Mouse (Mus musculus): ENCODE data around the gene Tsx.
"Not testable (repeated sequence)": the region's sequence is repeated elsewhere in the genome, so short reads cannot be mapped to it uniquely, and the experiment has no call there.

Tsx gene

DNA sequence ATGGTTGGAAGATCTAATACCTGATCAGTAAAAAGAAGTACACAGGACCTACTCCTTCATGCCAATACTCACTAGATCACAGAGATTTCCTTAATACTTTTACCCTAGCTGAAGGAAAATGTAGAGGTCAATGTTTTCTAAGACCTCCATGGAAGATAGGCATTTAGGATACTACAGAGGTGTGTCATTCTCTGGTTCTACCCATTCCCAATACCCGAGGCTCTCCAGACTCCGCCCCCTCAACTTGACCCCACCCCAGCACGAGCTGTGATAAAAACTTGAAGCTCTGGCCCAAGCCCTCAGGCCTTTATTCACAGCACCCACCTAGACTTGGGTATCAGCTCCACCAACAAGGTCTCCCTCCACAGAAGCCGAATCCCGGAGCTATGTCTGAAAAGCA is at the start of gene Tsx:
Gene Tsx, plus strand, starts transcription at position 301 of the 400 bp plus-strand sequence.
- in situ Hi-C loops (cut with MseI, MboI) = no loop called here

DNA sequence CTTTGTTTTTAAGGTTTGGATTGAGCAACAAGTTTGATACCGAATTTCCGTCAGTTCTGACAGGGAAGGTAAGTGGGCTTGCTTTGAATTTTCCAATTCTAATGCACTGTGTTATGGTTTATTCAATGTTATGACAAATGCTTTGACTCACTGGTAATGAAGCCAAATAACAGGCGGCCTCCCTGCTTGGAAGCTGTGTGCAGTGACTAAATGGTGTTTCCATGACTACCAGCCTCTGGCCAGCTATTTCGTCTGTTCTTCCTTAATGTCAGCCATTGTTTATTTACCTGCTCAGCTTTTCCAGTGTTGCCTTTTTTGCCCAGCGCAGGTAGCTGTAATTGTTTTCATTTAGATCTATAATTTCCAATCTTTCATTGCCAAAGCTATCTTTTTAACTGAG is 48.1 kb upstream of the Tsx start:
- in situ Hi-C loops (cut with MseI, MboI) = no loop called here

DNA sequence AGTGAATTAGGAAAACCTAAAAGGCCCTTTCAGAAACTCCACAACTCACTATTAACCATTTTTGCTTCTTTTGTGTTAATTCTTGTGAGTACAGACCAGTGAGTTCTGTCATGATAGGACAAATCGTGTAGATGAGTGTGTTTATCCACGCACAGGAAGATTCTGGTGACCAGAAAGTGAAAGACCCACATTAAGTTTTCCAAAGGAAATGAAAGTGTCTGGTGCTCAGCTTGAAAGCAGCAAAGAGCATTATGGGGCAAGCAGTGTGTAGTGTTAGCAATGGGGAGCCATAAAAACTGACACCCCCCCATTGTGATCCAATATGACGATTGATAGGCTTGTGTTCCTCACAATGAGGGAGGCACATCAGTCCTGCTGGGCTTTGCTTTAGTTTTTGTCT is 45.6 kb upstream of the Tsx start:
- in situ Hi-C loops (cut with MseI, MboI) = no loop called here

DNA sequence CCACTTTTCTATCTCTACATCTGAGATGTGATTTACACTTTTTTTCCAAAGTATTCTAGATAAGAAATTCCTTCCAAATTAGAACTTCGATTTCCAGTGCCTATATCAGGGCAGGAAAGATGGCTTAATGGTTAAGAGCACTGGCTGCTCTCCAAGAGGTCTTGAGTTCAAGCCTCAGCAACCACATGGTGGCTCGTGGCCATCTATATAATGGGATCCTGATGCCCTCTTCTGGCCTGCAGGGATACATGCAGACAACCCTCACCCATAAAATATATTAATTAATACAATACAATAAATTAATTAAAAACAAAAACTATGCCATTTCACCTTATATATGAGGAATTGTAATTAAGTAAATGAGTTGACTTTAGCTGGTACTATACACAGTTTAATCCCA is 43.0 kb upstream of the Tsx start:
- in situ Hi-C loops (cut with MseI, MboI) = loop anchor here (5.0 kb wide), 2 partner anchors 66 to 99 kb away; no protein-coding TSS in a partner anchor

DNA sequence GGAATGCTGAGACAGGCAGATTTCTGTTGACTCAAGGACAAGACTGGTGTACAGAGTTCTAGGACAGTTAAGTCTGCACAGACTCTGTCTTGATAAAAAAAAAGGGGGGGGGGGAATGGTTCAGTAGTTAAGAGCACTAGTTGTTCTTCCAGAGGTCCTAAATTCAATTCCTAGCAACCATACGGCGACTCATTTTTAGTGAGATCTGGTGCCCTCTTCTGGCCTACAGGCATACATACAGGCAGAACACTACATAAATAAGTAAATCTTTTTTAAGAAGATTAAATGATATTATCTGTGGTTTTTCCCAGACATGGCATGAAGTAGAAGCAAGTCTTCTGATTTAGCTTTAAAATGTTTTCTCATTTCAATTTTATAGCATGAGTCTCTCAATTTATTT is 42.6 kb upstream of the Tsx start:
- in situ Hi-C loops (cut with MseI, MboI) = loop anchor here (5.0 kb wide), 2 partner anchors 66 to 99 kb away; no protein-coding TSS in a partner anchor

DNA sequence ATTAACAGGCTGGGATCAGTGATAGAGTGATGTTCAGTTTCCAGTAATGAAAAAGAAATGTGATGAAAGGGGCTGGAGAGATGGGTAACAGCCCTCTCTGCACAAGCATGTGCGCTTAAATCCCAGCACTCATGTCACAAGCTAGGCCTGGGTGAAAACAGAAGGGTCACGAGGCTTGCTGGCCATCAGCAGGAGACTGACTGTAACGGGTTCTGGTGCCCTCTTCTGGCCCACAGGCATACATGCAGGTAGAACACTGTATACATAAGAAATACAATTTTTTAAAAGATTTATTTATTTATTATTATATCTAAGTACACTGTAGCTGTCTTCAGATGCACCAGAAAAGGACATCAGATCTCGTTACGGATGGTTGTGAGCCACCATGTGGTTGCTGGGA is 40.0 kb upstream of the Tsx start:
- in situ Hi-C loops (cut with MseI, MboI) = loop anchor here (5.0 kb wide), 2 partner anchors 63 to 102 kb away; no protein-coding TSS in a partner anchor

DNA sequence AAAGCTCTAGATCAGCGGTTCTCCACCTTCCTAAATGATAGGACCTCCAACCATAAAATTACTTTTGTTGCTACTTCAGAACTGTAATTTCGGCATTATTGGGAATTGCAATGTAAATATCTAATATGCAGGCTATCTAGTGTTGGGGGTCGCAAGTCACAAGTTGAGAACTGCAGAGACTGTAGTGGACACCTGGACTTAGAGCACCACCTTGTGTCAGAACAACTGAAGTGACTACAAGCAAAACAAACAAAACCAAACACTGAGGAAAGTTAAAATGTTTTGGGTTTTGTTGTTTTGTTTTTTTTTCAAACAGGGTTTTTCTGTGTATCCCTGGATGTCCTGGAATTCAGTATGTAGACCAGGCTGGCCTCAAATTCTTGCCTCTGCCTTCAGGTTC is 29.7 kb upstream of the Tsx start:
- in situ Hi-C loops (cut with MseI, MboI) = no loop called here

DNA sequence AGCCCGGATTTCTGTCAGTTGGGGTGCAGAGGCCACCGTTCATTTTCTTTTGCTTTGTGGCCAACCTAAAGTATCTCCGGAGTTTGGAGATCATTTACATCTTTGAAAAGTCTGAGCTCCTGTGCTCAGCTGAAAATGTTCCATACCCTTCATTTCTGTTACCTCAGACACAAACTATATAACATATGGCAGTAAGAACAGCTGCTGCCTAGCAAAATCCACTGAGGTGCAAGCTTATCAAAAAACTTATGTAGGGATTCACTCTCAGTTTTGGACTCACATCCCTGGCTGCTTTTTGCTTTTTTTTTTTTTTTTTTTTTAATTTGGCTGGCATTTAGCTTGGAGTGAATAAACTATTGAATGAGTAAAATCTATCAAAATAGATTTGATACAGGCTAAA is 26.1 kb upstream of the Tsx start:
- in situ Hi-C loops (cut with MseI, MboI) = no loop called here

DNA sequence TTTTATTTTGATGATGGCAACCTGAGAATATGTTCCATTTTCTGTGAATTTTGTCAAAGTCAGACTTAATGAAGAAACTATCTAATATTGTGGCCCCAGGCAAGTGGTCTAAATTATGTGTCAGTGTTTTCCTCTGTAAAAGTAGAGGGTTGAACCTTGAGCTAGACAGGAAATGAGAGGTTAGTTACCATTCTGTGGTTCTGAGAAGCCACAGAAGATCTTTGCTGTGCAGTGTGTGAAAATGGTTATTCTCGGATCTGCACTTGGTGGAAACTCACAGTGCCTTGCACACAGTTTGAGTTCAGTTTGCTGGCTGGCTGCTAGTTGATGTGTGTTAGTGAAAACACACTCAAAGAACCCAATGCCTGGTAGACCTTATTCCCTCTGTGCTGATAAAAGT is 20.4 kb upstream of the Tsx start:
- in situ Hi-C loops (cut with MseI, MboI) = no loop called here

DNA sequence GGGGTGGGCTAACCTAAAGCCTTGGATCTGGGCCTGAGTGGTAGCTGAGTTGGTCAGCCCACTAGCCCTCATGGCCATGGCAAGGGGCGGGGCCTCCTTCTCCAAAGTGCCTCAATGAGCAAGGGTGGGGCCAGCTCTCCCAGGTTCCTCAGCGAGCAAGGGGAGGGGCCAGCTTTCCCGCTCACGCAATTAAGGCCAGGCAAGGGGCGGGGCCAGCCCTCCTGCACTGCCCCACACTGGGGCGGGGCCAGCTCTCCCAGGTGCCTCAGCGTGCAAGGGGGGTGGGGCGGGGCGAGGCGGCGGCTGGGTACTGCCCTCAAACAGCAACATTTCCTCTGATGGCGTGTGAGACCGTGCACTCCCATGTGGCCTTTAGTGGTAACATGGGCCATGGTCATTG is 9.2 kb upstream of the Tsx start:
- in situ Hi-C loops (cut with MseI, MboI) = no loop called here

DNA sequence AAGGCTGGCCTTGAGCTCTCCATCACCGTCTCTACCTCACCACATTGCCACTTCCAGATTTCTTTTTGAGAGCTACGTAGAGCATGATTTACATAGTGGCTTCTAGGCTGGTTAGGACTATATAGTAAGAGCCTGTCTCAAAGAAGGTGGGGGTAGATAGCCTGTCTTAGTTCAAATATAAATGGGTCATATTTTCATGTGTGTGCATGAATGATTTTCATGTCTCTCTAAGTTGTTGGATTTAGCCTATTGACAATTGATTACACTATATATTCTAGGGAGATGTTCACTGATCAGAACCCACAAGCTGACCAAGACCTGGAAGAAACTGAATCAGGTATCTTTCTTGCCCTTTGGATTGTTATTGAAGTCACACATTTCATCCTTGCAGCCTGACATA is 7.4 kb downstream of the Tsx start, which contains the start of gene Gm26992:
Gene Gm26992, plus strand, starts transcription at position 301 of the 400 bp plus-strand sequence.
- in situ Hi-C loops (cut with MseI, MboI) = no loop called here

DNA sequence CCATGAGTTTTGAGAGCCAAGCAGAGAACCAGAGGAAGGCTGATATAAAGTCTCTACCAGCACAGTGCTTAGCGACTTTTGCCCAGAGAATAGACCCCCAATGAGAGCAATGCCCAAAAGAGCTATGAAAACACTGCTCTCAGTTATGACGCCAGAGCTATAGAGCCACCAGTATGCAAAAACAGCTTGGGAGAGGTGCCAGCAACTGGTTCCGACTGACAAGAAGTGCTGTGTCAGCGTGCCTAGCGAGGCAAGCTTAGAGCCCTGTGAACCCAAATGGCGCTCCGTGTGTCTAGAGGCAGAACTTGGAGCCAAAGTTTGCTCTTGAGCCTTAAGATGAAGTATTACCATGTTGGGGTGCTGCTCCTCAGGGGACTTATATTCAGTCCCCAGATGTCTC is 13.4 kb downstream of the Tsx start:
- in situ Hi-C loops (cut with MseI, MboI) = no loop called here

DNA sequence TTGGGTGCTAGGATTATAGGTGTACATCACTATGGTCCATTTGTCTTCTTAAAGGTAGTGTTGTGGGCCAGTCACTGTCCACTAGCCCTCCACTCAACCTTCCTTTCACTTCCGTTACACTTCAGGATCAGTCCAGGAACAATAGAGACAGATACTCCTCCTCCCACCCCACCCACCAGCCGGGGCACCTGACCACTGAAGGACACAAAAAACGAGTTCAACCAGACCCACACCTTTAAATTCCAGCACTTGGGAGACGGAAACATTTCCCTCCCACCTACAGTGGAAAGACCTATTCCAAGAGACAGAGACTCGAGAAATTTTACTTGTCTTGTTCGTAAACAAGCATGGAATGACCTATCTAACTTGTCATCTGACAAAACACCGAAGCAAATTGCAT is 18.0 kb downstream of the Tsx start:
- in situ Hi-C loops (cut with MseI, MboI) = loop anchor here (10.0 kb wide), 2 partner anchors 167 to 177 kb away; no protein-coding TSS in a partner anchor

DNA sequence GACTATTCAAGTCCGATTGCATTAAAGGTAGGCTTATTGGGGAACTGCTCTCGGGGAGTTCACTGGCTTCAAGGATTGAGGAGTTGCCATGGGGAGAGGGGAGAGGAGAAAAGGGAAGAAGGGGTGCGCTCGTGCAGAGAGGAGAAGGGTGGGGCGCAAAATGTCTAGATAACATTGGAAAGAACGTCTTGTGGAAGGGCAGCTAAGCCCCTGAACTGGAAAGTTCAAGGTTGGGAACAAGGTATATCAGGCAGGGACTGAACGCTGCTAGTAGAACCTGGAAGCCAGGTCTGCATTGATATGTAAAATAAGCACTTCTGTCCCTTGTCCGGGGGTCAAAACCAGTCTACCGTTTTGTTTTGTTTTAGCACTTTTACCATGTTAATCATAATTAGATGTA is 23.8 kb downstream of the Tsx start:
- in situ Hi-C loops (cut with MseI, MboI) = loop anchor here (5.0 to 10.0 kb wide), 3 partner anchors 66 to 183 kb away; no protein-coding TSS in a partner anchor

DNA sequence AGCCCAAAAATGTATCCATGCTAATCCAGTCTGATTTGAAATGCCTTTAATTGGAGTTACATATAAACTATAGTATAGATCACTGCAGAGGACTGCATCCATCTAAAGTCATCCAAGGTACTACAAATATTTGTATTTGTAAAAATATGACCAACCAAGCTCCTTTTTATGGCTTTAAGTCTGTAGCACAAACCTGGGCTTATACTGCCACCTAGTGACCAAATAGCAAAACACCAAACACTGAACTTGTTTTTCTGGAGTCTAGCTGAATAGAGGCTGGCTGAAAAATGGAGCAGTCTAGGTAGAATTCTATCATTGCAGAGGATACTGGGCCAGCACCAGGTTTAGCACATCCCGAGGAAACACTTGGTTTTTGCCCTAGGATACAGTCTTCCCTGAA is 26.5 kb downstream of the Tsx start:
- in situ Hi-C loops (cut with MseI, MboI) = no loop called here

DNA sequence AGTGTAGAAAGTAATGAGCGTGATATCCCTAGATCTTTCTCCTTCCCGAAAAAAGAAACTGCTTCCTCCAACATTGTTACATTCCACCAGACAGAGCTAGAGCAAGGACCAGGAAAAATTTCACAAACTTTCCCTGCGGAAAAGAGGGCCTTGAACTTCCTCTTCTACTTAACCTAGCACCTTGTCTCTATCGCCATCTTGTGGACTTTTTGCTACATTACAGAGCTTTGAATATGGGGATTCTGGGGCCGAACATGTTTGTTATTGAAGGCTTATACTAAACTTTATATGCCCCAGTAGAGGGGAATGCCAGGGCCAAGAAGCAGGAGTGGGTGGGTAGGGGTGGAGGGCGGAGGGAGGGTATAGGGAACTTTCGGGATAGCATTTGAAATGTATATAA is 29.5 kb downstream of the Tsx start:
- in situ Hi-C loops (cut with MseI, MboI) = no loop called here

DNA sequence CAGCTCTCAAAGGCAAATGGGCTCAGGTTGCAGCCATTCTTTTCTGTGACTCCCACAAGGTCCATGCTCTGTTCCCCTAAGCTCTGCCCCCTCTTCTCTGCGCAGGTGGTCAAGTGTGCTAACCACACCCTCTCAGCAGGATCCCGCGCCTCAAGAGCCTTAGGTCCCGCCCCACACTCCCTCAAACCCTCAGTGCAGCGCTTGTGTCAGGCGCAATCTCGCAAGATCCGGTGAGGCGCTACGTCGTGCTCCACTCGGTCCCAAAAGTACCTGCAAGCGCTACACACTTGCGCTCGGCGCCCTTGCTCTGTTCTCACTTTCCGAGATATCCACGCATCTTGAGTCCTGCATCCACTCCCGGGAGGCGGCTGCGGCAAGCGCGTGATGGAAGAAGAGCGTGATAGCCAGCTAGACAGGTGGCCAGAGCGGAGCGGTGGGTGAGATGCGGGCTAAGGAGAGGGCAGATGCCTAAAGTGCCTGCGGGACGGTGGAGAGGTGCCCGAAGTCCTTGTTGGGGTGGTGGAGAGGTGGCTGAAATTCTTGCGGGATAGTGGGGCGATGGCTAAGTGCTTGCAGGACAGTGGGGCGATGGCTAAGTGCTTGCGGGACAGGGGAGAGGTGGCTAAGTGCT is 33.4 kb downstream of the Tsx start:
- in situ Hi-C loops (cut with MseI, MboI) = no loop called here

DNA sequence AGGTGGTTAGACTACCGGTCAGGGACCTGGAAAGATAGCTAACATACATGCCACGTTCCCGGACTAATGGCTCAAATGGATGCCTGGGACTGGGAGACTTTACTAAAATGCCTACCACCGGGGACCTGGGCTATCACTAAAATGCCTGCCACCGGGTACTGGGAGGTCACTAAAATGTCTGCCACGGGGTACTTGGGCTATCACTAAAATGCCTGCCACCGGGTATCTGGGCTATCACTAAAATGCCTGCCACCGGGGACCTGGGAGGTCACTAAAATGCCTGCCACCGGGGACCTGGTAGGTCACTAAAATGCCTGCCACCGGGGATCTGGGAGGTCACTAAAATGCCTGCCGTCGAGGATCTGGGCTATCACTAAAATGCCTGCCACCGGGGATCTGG is 34.2 kb downstream of the Tsx start:
- in situ Hi-C loops (cut with MseI, MboI) = not testable (repeated sequence)

DNA sequence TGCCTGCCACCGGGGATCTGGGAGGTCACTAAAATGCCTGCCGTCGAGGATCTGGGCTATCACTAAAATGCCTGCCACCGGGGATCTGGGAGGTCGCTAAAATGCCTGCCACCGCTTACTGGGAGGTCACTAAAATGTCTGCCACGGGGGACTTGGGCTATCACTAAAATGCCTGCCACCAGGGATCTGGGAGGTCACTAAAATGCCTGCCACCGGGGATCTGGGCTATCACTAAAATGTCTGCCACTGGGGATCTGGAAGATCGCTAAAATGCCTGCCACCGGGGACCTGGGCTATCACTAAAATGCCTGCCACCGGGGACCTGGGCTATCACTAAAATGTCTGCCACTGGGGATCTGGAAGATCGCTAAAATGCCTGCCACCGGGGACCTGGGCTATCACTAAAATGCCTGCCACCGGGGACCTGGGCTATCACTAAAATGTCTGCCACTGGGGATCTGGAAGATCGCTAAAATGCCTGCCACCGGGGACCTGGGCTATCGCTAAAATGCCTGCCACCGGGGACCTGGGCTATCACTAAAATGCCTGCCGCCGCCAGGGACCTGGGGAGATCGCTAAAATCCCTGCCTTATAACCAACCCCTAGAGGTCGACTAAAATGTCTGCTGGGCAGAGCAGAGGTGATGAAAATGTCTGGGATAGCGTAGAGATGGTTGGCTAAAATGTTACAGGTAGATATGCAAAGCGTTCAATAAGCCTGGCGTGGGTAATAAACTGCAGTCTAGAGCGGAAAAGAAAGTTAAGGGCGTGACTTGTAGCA is 34.9 kb downstream of the Tsx start:
- in situ Hi-C loops (cut with MseI, MboI) = not testable (repeated sequence)

DNA sequence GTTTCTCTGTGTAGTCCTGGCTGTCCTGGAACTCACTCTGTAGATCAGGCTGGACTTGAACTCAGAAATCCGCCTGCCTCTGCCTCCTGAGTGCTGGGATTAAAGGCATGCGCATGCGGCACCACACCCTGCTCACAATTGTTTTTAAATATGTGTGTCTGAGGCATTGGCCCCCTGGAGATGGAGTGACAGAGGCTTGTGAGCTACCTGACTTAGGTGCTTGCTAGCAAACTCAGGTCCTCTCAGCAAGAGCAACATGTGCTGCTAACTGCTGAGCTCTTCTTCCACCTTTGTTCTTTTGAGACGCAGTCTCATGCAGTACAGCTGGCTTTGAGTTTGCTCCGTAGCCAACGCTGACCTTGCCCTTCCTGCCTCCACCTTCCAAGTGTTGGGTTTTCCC is 38.5 kb downstream of the Tsx start:
- in situ Hi-C loops (cut with MseI, MboI) = no loop called here

DNA sequence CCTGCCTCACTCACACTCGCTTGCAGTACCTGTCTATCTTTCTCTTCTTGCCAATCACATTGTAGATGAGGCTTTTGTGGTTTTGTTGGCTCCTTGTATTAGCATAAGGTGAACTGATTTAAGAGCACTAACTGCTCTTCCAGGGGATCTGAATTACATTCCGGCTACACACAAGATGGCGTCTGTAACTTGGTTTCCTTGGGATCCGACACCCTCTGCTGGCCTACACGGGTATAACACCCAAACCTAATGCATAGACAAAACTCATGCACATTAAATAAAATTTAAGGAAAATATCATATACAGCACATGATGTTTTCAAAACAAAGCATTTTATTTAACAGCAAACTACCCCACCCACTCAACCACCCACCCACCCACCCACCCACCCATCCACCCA is 45.8 kb downstream of the Tsx start:
- in situ Hi-C loops (cut with MseI, MboI) = no loop called here

DNA sequence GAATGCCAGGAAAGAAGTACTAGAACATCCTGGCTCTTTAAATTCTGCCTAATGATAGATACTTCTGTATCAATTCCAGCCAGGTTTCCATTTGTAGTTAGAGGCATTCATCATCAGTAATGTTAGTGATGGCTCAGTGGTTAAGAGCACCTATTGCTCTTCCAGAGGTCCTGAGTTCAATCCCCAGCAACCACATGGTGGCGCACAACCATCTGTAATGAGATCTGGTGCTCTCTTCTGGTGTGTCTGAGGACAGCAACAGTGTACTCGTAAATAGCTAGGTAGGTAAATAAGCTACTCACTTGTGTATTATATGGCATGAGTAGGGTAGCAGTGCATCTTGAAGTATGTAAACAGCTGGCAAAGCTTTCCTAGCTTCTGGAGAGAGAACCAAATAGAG is 54.7 kb downstream of the Tsx start:
- in situ Hi-C loops (cut with MseI, MboI) = no loop called here

DNA sequence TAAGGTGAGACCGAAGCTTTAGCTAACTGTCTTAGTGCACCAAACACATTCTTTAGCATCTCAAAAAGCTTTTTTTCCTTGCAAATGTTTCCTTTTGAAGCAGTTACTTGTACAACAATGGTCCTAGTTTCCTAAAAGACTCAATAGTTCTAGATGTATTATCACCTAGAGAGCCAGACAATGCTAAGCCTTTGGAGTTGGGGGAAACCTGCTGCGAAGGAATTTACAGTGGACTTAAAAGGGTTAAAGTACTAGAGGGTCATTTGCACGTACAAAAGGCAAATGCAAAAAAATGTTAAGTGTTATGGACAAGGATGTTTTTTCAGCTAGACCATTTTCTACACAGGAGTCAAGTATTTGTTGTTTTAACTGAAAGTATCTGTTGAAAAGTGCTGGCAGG is 58.1 kb downstream of the Tsx start:
- in situ Hi-C loops (cut with MseI, MboI) = no loop called here
